Comparison of ENCODE assay signal across 23 mouse cellular contexts in genomic region chr1:106191885-106192284, GRCm38 (mm10).
"Had no signal": no experiment of that assay in that cellular context is flagged by ENCODE, and none has a peak within 500 bp of the region (broad histone marks: within the 10 kb centered on the region; RNA-seq: fewer than 3 reads in every experiment).

No protein-coding gene starts in this region.

- H3K4me2 ChIP-seq: limb, embryonic 12.5 days; limb, embryonic 15.5 days; liver, embryonic 13.5 days; midbrain, embryonic 12.5 days; neural tube, embryonic 12.5 days; neural tube, embryonic 15.5 days had no signal

- H3K9me3 ChIP-seq: limb, embryonic 12.5 days; limb, embryonic 15.5 days; liver, embryonic 13.5 days; midbrain, embryonic 12.5 days; neural tube, embryonic 12.5 days; neural tube, embryonic 15.5 days had no signal

- H3K27ac ChIP-seq: left cerebral cortex, adult 2 months; limb, embryonic 12.5 days; limb, embryonic 15.5 days; liver, embryonic 13.5 days; midbrain, embryonic 12.5 days; neural tube, embryonic 12.5 days; neural tube, embryonic 15.5 days; stomach, postnatal 0 days had no signal

- H3K36me3 ChIP-seq: limb, embryonic 12.5 days; limb, embryonic 15.5 days; liver, embryonic 13.5 days; midbrain, embryonic 12.5 days; neural tube, embryonic 12.5 days; neural tube, embryonic 15.5 days had no signal

- DNase-seq: kidney, adult 18-20 months; kidney, adult 9 months; kidney, postnatal 14 days; kidney, postnatal 4 days; layer of hippocampus, postnatal 36 days; left cerebral cortex, postnatal 4 days; liver, embryonic 13.5 days; lung, adult 2 months; lung, postnatal 14 days; lung, postnatal 4 days; right cerebral cortex, adult 18-20 months; right cerebral cortex, postnatal 14 days; right cerebral cortex, postnatal 4 days; thymus, adult 2 months; thymus, postnatal 14 days; thymus, postnatal 4 days had no signal

- H3K4me1 ChIP-seq: liver, embryonic 13.5 days had no signal

- H3K4me3 ChIP-seq: left cerebral cortex, adult 2 months; limb, embryonic 12.5 days; limb, embryonic 15.5 days; liver, embryonic 13.5 days; midbrain, embryonic 12.5 days; neural tube, embryonic 12.5 days; neural tube, embryonic 15.5 days had no signal

- H3K27me3 ChIP-seq: limb, embryonic 12.5 days; limb, embryonic 15.5 days; liver, embryonic 13.5 days; midbrain, embryonic 12.5 days; neural tube, embryonic 12.5 days; neural tube, embryonic 15.5 days had no signal

- H3K9ac ChIP-seq: limb, embryonic 12.5 days; limb, embryonic 15.5 days; liver, embryonic 13.5 days; midbrain, embryonic 12.5 days; neural tube, embryonic 12.5 days; neural tube, embryonic 15.5 days had no signal
